Comparison of ENCODE assay signal across 11 mouse cellular contexts in genomic region chr7:142456806-142457205, GRCm38 (mm10). TPM values are rescaled to one million over a fixed set of nuclear protein-coding genes. Genes with fewer than 3 reads are reported as not detected.
DNase-seq lines count a peak whose midpoint lies in the region; ATAC-seq and TF ChIP-seq lines count a peak whose summit lies in the region.
"Had no signal": no experiment of that assay in that cellular context is flagged by ENCODE, and none has a peak within 500 bp of the region (broad histone marks: within the 10 kb centered on the region; RNA-seq: fewer than 3 reads in every experiment).

No protein-coding gene starts in this region.

- H3K79me2 ChIP-seq in heart, adult 2 months (replicated peaks; ENCODE audit: control insufficient read depth, insufficient read depth, low read length), result no peaks in the 10 kb centered on the region

- DNase-seq in heart, adult 2 months, result peak; percentile 12 to 29
- DNase-seq in heart, adult 8-10 months (ENCODE audit: low spot score), result no peak
- DNase-seq in embryonic facial prominence, embryonic 11.5 days (ENCODE audit: low spot score), result no peak
- DNase-seq in right cerebral cortex, postnatal 10 days (ENCODE audit: low spot score in 2 of 2), result no peak
- no peak for DNase-seq in Muller cell, postnatal 12 days (ENCODE audit: inconsistent ontology term)
- no peak for DNase-seq in left cerebral cortex, postnatal 25 days (ENCODE audit: low spot score in 2 of 2)
- DNase-seq: liver, embryonic 13.5 days had no signal

- H3K9me3 ChIP-seq in embryonic facial prominence, embryonic 11.5 days (replicated peaks; ENCODE audit: control insufficient read depth, low read length), result no peaks in the 10 kb centered on the region
- H3K9me3 ChIP-seq in heart, embryonic 11.5 days (replicated peaks; ENCODE audit: control insufficient read depth, low read length), result no peaks in the 10 kb centered on the region
- no peaks in the 10 kb centered on the region for H3K9me3 ChIP-seq in limb, embryonic 13.5 days
- H3K9me3 ChIP-seq: liver, embryonic 13.5 days had no signal

- no peak overlapping the region for H3K9ac ChIP-seq in heart, adult 2 months (ENCODE audit: low read depth, low read length)
- no peak overlapping the region for H3K9ac ChIP-seq in embryonic facial prominence, embryonic 11.5 days (replicated peaks; ENCODE audit: low read length)
- H3K9ac ChIP-seq in heart, embryonic 11.5 days (ENCODE audit: low read depth, low read length), result no peak overlapping the region; the same call in 1 of the 2 replicates
- no peak overlapping the region for H3K9ac ChIP-seq in limb, embryonic 13.5 days
- H3K9ac ChIP-seq: liver, embryonic 13.5 days had no signal

- H3K27ac ChIP-seq in heart, adult 2 months, result peak overlapping the region; percentile 26
- peak overlapping the region; percentile 94; the same call in 1 of the 2 replicates for H3K27ac ChIP-seq in embryonic facial prominence, embryonic 11.5 days (replicated peaks; ENCODE audit: low read depth, low read length)
- H3K27ac ChIP-seq in heart, embryonic 11.5 days (ENCODE audit: low read depth, low read length), result peak overlapping the region; percentile 98
- H3K27ac ChIP-seq in limb, embryonic 13.5 days, result peak overlapping the region; percentile 94

- H3K27me3 ChIP-seq in heart, adult 2 months (ENCODE audit: control insufficient read depth, insufficient read depth, low read length), result no peaks in the 10 kb centered on the region
- H3K27me3 ChIP-seq in embryonic facial prominence, embryonic 11.5 days (ENCODE audit: control insufficient read depth, insufficient read depth, low read length), result no peaks in the 10 kb centered on the region
- no peaks in the 10 kb centered on the region for H3K27me3 ChIP-seq in heart, embryonic 11.5 days (ENCODE audit: control insufficient read depth, insufficient read depth, low read length)
- no peaks in the 10 kb centered on the region for H3K27me3 ChIP-seq in limb, embryonic 13.5 days

- H3K4me2 ChIP-seq in embryonic facial prominence, embryonic 11.5 days (ENCODE audit: low read depth, low read length), result no peak overlapping the region
- H3K4me2 ChIP-seq in heart, embryonic 11.5 days, result no peak overlapping the region; the same call in 1 of the 2 replicates
- no peak overlapping the region for H3K4me2 ChIP-seq in limb, embryonic 13.5 days (replicated peaks)
- H3K4me2 ChIP-seq: liver, embryonic 13.5 days had no signal

- no peak for TF ChIP-seq CTCF in heart, adult 2 months (IDR thresholded peaks at IDR 0.05)

- no peak overlapping the region for H3K4me3 ChIP-seq in heart, adult 2 months
- no peak overlapping the region for H3K4me3 ChIP-seq in embryonic facial prominence, embryonic 11.5 days (ENCODE audit: low read depth, low read length)
- H3K4me3 ChIP-seq in heart, embryonic 11.5 days (ENCODE audit: low read depth, low read length), result no peak overlapping the region
- H3K4me3 ChIP-seq in limb, embryonic 13.5 days, result no peak overlapping the region
- H3K4me3 ChIP-seq: liver, embryonic 13.5 days had no signal

- 51% methylated on average over 3 of the region's 3 CpGs for WGBS in heart, adult 2 months
- WGBS in embryonic facial prominence, embryonic 11.5 days, result 69% methylated on average over 3 of the region's 3 CpGs
- WGBS in heart, embryonic 11.5 days (ENCODE audit: insufficient replicate concordance), result 5% methylated on average over 3 of the region's 3 CpGs
- WGBS in limb, embryonic 13.5 days, result 80% methylated on average over 3 of the region's 3 CpGs

- no peak for TF ChIP-seq EP300 in heart, adult 2 months (IDR thresholded peaks at IDR 0.05; ENCODE audit: insufficient read depth, low read depth, low read length)

- ATAC-seq in embryonic facial prominence, embryonic 11.5 days (replicated peaks; ENCODE audit: insufficient number of reproducible peaks, low FRiP score, low TSS enrichment, low read depth), result 0 out of 2 replicates have a peak, but pooled peaks have one; percentile 1
- peak; percentile 35; the same call in 1 of the 2 replicates for ATAC-seq in heart, embryonic 11.5 days (replicated peaks; ENCODE audit: insufficient number of reproducible peaks, low FRiP score, low TSS enrichment)
- no peak for ATAC-seq in limb, embryonic 13.5 days (ENCODE audit: low FRiP score, low read depth)

- no peak for TF ChIP-seq POLR2A in heart, adult 2 months (IDR thresholded peaks at IDR 0.05; ENCODE audit: insufficient read depth, low read depth, low read length)

- peaks cover 18% of the 10 kb centered on the region for H3K4me1 ChIP-seq in heart, adult 2 months (ENCODE audit: control insufficient read depth, insufficient read depth, low read length)
- peaks cover 12% of the 10 kb centered on the region for H3K4me1 ChIP-seq in embryonic facial prominence, embryonic 11.5 days (ENCODE audit: control insufficient read depth, insufficient read depth, low read length)
- H3K4me1 ChIP-seq in heart, embryonic 11.5 days (ENCODE audit: control insufficient read depth, insufficient read depth, low read length), result peaks cover 66% of the 10 kb centered on the region
- peaks cover 59% of the 10 kb centered on the region for H3K4me1 ChIP-seq in limb, embryonic 13.5 days

- intact Hi-C loops in heart, adult 2 months (cut with DNase I), result no loop called here
- intact Hi-C loops in left cerebral cortex, postnatal 25 days (cut with DNase I), result no loop called here

- H3K36me3 ChIP-seq in heart, adult 2 months (ENCODE audit: control insufficient read depth, insufficient read depth, low read length), result peaks cover 6% of the 10 kb centered on the region
- no peaks in the 10 kb centered on the region for H3K36me3 ChIP-seq in embryonic facial prominence, embryonic 11.5 days (replicated peaks; ENCODE audit: control insufficient read depth, insufficient read depth, low read depth, low read length)
- no peaks in the 10 kb centered on the region for H3K36me3 ChIP-seq in heart, embryonic 11.5 days (ENCODE audit: control insufficient read depth, insufficient read depth, low read length)
- H3K36me3 ChIP-seq in limb, embryonic 13.5 days, result no peaks in the 10 kb centered on the region
- H3K36me3 ChIP-seq: liver, embryonic 13.5 days had no signal

RNA-seq across cellular contexts. Expression of gene Lsp1, which starts 3.8 kb away (rescaled TPM):
- 10 to 100 TPM; 28.4 to 35.0 TPM for total RNA-seq in heart, adult 2 months (2021)
- polyA plus RNA-seq in heart, adult 2 months (2012; rRNA removed), result 96.6 and 107 TPM in 2 replicates
- 10 to 100 TPM; 24.0 to 40.3 (median 31.7) TPM for total RNA-seq in heart, adult 8-10 months (2022)
- 23.3 and 23.7 TPM in 2 replicates for polyA plus RNA-seq in embryonic facial prominence, embryonic 11.5 days (2014; fragmentation: Nextera tagmentation; extraction: Ambion mirVana)
- polyA plus RNA-seq in heart, embryonic 11.5 days (2014; fragmentation: Nextera tagmentation; extraction: Ambion mirVana), result 31.4 and 32.1 TPM in 2 replicates
- polyA plus RNA-seq in limb, embryonic 13.5 days (2015; fragmentation: Nextera tagmentation; extraction: Ambion mirVana), result 46.3 and 49.8 TPM in 2 replicates
- total RNA-seq in left cerebral cortex, postnatal 25 days (2021), result 1 to 10 TPM; 5.2 to 5.4 TPM

RNA-seq across cellular contexts. Expression of gene Tnni2, which starts 15.2 kb away (rescaled TPM):
- total RNA-seq in heart, adult 2 months (2021), result 1 to 10 TPM; 2.7 to 3.0 TPM
- 5.9 and 7.5 TPM in 2 replicates for polyA plus RNA-seq in heart, adult 2 months (2012; rRNA removed)
- total RNA-seq in heart, adult 8-10 months (2022), result 1 to 10 TPM; 5.1 to 10.0 (median 7.8) TPM
- polyA plus RNA-seq in embryonic facial prominence, embryonic 11.5 days (2014; fragmentation: Nextera tagmentation; extraction: Ambion mirVana), result 1.4 and 2.7 TPM in 2 replicates
- 46.1 and 51.6 TPM in 2 replicates for polyA plus RNA-seq in heart, embryonic 11.5 days (2014; fragmentation: Nextera tagmentation; extraction: Ambion mirVana)
- 45.2 and 47.5 TPM in 2 replicates for polyA plus RNA-seq in limb, embryonic 13.5 days (2015; fragmentation: Nextera tagmentation; extraction: Ambion mirVana)
- total RNA-seq in left cerebral cortex, postnatal 25 days (2021), result not detected

RNA-seq across cellular contexts. Expression of gene Syt8, which starts 22.2 kb away (rescaled TPM):
- total RNA-seq in heart, adult 2 months (2021), result not detected
- not detected in 2 replicates for polyA plus RNA-seq in heart, adult 2 months (2012; rRNA removed)
- under 1 TPM in 1 of 4 experiments, not detected in 3; 0.25 TPM for total RNA-seq in heart, adult 8-10 months (2022)
- 0.52 TPM in 1 of 2 replicates, not detected in the other for polyA plus RNA-seq in embryonic facial prominence, embryonic 11.5 days (2014; fragmentation: Nextera tagmentation; extraction: Ambion mirVana)
- 0.26 and 0.31 TPM in 2 replicates for polyA plus RNA-seq in heart, embryonic 11.5 days (2014; fragmentation: Nextera tagmentation; extraction: Ambion mirVana)
- 1.2 and 1.4 TPM in 2 replicates for polyA plus RNA-seq in limb, embryonic 13.5 days (2015; fragmentation: Nextera tagmentation; extraction: Ambion mirVana)
- total RNA-seq in left cerebral cortex, postnatal 25 days (2021), result not detected
- total RNA-seq: adrenal gland, adult 18-20 months; gastrocnemius, postnatal 36 days had no signal
- polyA plus RNA-seq: liver, embryonic 13.5 days had no signal

RNA-seq across cellular contexts. Expression of gene Tnnt3, which starts 41.8 kb away (rescaled TPM):
- total RNA-seq in heart, adult 2 months (2021), result 1 to 10 TPM; 1.1 to 1.3 TPM
- 1.8 TPM in 1 of 2 replicates, not detected in the other for polyA plus RNA-seq in heart, adult 2 months (2012; rRNA removed)
- 10 to 100 TPM in 1 of 4 experiments, 1 to 10 TPM in 3; 7.6 to 13.6 (median 9.6) TPM for total RNA-seq in heart, adult 8-10 months (2022)
- 1.5 and 2.8 TPM in 2 replicates for polyA plus RNA-seq in embryonic facial prominence, embryonic 11.5 days (2014; fragmentation: Nextera tagmentation; extraction: Ambion mirVana)
- 16.0 and 16.3 TPM in 2 replicates for polyA plus RNA-seq in heart, embryonic 11.5 days (2014; fragmentation: Nextera tagmentation; extraction: Ambion mirVana)
- polyA plus RNA-seq in limb, embryonic 13.5 days (2015; fragmentation: Nextera tagmentation; extraction: Ambion mirVana), result 60.9 and 62.3 TPM in 2 replicates
- not detected for total RNA-seq in left cerebral cortex, postnatal 25 days (2021)

Comparison
In these comparisons a context has a peak if more than half of its experiments do, and no peak if none do; other contexts are left out.
1. DNase-seq: peak in heart, adult 2 months (2 of 2); none in heart, adult 8-10 months (single experiment), embryonic facial prominence, embryonic 11.5 days (single experiment), right cerebral cortex, postnatal 10 days (0 of 2), Muller cell, postnatal 12 days (single experiment) and left cerebral cortex, postnatal 25 days (0 of 2).
2. H3K27ac ChIP-seq: peak in every context shown above with its lines; median percentile 98 in heart, embryonic 11.5 days; 94 in embryonic facial prominence, embryonic 11.5 days; 94 in limb, embryonic 13.5 days; 26 in heart, adult 2 months.